Mouse (Mus musculus): ENCODE measurements at regions not wholly inside any gene's neighbourhood (a gene's known extent, or its start where the extent isn't known, plus 50 kb on each side); places are given as distances from the start of the nearest gene placed in this dataset.

DNA sequence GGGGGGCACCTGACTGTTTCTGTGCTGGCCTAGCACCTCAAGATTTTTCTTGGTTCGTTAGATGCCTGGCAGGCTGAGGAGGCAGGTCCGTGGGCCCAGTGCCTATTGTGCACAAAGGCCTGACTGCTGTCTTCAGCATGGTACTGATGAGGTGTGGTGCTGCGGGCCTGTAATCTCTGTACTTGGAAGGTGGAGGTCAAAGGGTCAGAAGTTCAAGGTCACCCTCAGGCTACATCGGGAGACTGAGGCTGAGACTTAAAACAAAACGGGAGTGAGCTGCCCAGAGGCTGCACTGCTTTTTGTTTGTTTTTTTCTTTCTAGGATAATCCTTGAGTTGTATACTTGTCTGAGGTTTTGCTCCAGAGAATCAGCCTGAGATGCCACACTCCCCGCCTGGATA is 234.4 kb downstream of the Sipa1l2 start:
- no peaks in the 10 kb centered on the region for H3K27me3 ChIP-seq (ENCODE audit: control insufficient read depth, insufficient read depth, low read length)
- intact Hi-C loops (cut with DNase I): loop anchor here (5.0 kb wide), 1 partner anchor 537 kb away; no protein-coding TSS in a partner anchor
- TF ChIP-seq POLR2A (IDR thresholded peaks at IDR 0.05; ENCODE audit: insufficient read depth, low read depth, low read length): no peak
- no peak for TF ChIP-seq EP300 (IDR thresholded peaks at IDR 0.05; ENCODE audit: insufficient read depth, low read depth, low read length)
- TF ChIP-seq CTCF (IDR thresholded peaks at IDR 0.05): no peak
- no peak overlapping the region for H3K9ac ChIP-seq (ENCODE audit: low read depth, low read length)
- no peak overlapping the region for H3K27ac ChIP-seq
- no peaks in the 10 kb centered on the region for H3K79me2 ChIP-seq (replicated peaks; ENCODE audit: control insufficient read depth, insufficient read depth, low read length)
- H3K4me1 ChIP-seq (ENCODE audit: control insufficient read depth, insufficient read depth, low read length): no peaks in the 10 kb centered on the region; the same call in 1 of the 2 replicates
- WGBS: 77% methylated on average over 6 of the region's 6 CpGs
- H3K4me3 ChIP-seq: no peak overlapping the region
- no peaks in the 10 kb centered on the region for H3K36me3 ChIP-seq (ENCODE audit: control insufficient read depth, insufficient read depth, low read length)
- no peak for DNase-seq

DNA sequence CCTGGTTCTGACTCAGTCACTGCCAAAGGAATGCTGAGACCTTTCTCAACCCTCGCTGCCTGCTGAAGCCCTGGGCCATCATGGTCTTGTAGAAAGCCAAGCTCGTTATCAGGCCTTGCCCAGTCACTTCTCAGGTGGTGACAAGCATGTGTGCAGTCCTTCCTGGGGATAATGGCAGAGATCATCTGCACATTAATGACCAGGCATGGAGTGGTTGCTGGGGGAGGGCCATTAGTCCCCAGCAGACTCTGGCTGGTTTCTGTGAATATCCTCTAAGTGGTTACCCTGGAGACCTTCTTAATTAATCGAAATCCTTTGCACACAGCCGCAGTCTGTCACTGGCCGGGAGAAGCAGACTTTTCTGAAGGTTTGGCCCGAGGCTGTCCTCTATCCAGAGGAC is 239.0 kb downstream of the Sipa1l2 start:
- no peak overlapping the region for H3K4me3 ChIP-seq
- H3K36me3 ChIP-seq (ENCODE audit: control insufficient read depth, insufficient read depth, low read length): no peaks in the 10 kb centered on the region
- H3K27me3 ChIP-seq (ENCODE audit: control insufficient read depth, insufficient read depth, low read length): no peaks in the 10 kb centered on the region
- H3K4me1 ChIP-seq (ENCODE audit: control insufficient read depth, insufficient read depth, low read length): peaks cover 13% of the 10 kb centered on the region
- H3K79me2 ChIP-seq (replicated peaks; ENCODE audit: control insufficient read depth, insufficient read depth, low read length): no peaks in the 10 kb centered on the region
- H3K9ac ChIP-seq (ENCODE audit: low read depth, low read length): no peak overlapping the region
- intact Hi-C loops (cut with DNase I): no loop called here
- TF ChIP-seq EP300 (IDR thresholded peaks at IDR 0.05; ENCODE audit: insufficient read depth, low read depth, low read length) (peak; percentile 69; the same call in 1 of the 2 replicates), POLR2A (IDR thresholded peaks at IDR 0.05; ENCODE audit: insufficient read depth, low read depth, low read length) (no peak)
- no peak overlapping the region for H3K27ac ChIP-seq
- DNase-seq: peak in 1 of 2 experiments; percentile 34
- 57% methylated on average over 6 of the region's 6 CpGs for WGBS

GRCm38 (mm10) chr8:125328650-125329049 is 241.0 kb downstream of the Sipa1l2 start:
- Histone ChIP-seq H3K36me3 (ENCODE audit: control insufficient read depth, insufficient read depth, low read length) (no peaks in the 10 kb centered on the region), H3K27ac (peak overlapping the region; percentile 16), H3K27me3 (ENCODE audit: control insufficient read depth, insufficient read depth, low read length) (no peaks in the 10 kb centered on the region), H3K79me2 (replicated peaks; ENCODE audit: control insufficient read depth, insufficient read depth, low read length) (no peaks in the 10 kb centered on the region), H3K4me3 (no peak overlapping the region), H3K9ac (ENCODE audit: low read depth, low read length) (no peak overlapping the region), H3K4me1 (ENCODE audit: control insufficient read depth, insufficient read depth, low read length) (peaks cover 13% of the 10 kb centered on the region)
- no peak for TF ChIP-seq EP300 (IDR thresholded peaks at IDR 0.05; ENCODE audit: insufficient read depth, low read depth, low read length)
- no peak for TF ChIP-seq POLR2A (IDR thresholded peaks at IDR 0.05; ENCODE audit: insufficient read depth, low read depth, low read length)
- no peak for TF ChIP-seq CTCF (IDR thresholded peaks at IDR 0.05)
- intact Hi-C loops (cut with DNase I): loop anchor here (2.0 to 10.0 kb wide), 2 partner anchors 20 to 336 kb away; partner anchors contain the start of gene Map10
- WGBS: 58% methylated on average over 4 of the region's 4 CpGs
- DNase-seq: no peak

- no peaks in the 10 kb centered on the region for H3K79me2 ChIP-seq (replicated peaks; ENCODE audit: control insufficient read depth, insufficient read depth, low read length)
- H3K4me3 ChIP-seq: peak overlapping the region; percentile 25
- H3K9ac ChIP-seq (ENCODE audit: low read depth, low read length): peak overlapping the region; percentile 26; the same call in 1 of the 2 replicates
Observed at GRCm38 (mm10) chr8:125327551-125328262, 241.9 kb downstream of the Sipa1l2 start.

GRCm38 (mm10) chr8:125327006-125327405 is 242.6 kb downstream of the Sipa1l2 start:
- no peak overlapping the region for H3K9ac ChIP-seq (ENCODE audit: low read depth, low read length)
- intact Hi-C loops (cut with DNase I): loop anchor here (10.0 kb wide), 1 partner anchor 338 kb away; the partner anchor contains the start of gene Map10
- 44% methylated on average over 6 of the region's 6 CpGs for WGBS
- TF ChIP-seq EP300 (IDR thresholded peaks at IDR 0.05; ENCODE audit: insufficient read depth, low read depth, low read length): 0 out of 2 replicates have a peak, but pooled peaks have one; percentile 9
- no peak for TF ChIP-seq CTCF (IDR thresholded peaks at IDR 0.05)
- H3K36me3 ChIP-seq (ENCODE audit: control insufficient read depth, insufficient read depth, low read length): no peaks in the 10 kb centered on the region
- no peaks in the 10 kb centered on the region for H3K79me2 ChIP-seq (replicated peaks; ENCODE audit: control insufficient read depth, insufficient read depth, low read length)
- no peak overlapping the region for H3K4me3 ChIP-seq
- peak overlapping the region; percentile 72 for H3K27ac ChIP-seq
- DNase-seq: peak in 1 of 2 experiments; percentile 33
- H3K4me1 ChIP-seq (ENCODE audit: control insufficient read depth, insufficient read depth, low read length): peaks cover 13% of the 10 kb centered on the region
- H3K27me3 ChIP-seq (ENCODE audit: control insufficient read depth, insufficient read depth, low read length): no peaks in the 10 kb centered on the region

More at GRCm38 (mm10) chr8:125327551-125328262, 241.9 kb downstream of the Sipa1l2 start:
- Histone ChIP-seq H3K4me1 (ENCODE audit: control insufficient read depth, insufficient read depth, low read length) (peaks cover 13% of the 10 kb centered on the region), H3K27ac (peak overlapping the region; percentile 72), H3K27me3 (ENCODE audit: control insufficient read depth, insufficient read depth, low read length) (no peaks in the 10 kb centered on the region), H3K36me3 (ENCODE audit: control insufficient read depth, insufficient read depth, low read length) (no peaks in the 10 kb centered on the region)
- DNase-seq: peak; percentile 60
- 33% methylated on average over 13 of the region's 13 CpGs for WGBS
- intact Hi-C loops (cut with DNase I): loop anchor here (2.0 to 10.0 kb wide), 2 partner anchors 21 to 337 kb away; partner anchors contain the start of gene Map10
- TF ChIP-seq EP300 (IDR thresholded peaks at IDR 0.05; ENCODE audit: insufficient read depth, low read depth, low read length) (no peak), CTCF (IDR thresholded peaks at IDR 0.05) (no peak), POLR2A (IDR thresholded peaks at IDR 0.05; ENCODE audit: insufficient read depth, low read depth, low read length) (no peak)

DNA sequence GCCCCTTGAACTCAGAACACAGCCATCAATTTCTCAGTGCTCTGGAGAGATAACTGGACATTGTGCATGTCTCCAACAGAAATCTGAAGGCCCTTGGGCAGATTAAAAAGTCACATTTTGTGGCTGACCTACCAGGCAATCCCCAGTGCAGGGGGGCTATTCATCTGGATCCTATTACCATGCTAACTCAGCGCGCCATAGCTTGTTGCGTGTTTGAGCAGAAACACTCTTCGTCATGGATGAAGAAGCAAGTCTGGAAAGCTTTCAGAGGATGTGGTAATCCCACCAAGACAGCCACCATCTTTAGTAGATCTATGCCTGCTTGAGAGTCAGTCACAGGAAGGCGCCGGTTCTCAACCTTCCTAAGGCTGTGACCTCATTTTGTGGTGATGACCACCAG is 243.9 kb downstream of the Sipa1l2 start:
- DNase-seq: no peak
- 97% methylated on average over 6 of the region's 6 CpGs for WGBS
- no peaks in the 10 kb centered on the region for H3K36me3 ChIP-seq (ENCODE audit: control insufficient read depth, insufficient read depth, low read length)
- H3K9ac ChIP-seq (ENCODE audit: low read depth, low read length): no peak overlapping the region
- TF ChIP-seq EP300 (IDR thresholded peaks at IDR 0.05; ENCODE audit: insufficient read depth, low read depth, low read length) (no peak), CTCF (IDR thresholded peaks at IDR 0.05) (no peak), POLR2A (IDR thresholded peaks at IDR 0.05; ENCODE audit: insufficient read depth, low read depth, low read length) (no peak)
- no peak overlapping the region for H3K27ac ChIP-seq
- no peak overlapping the region for H3K4me3 ChIP-seq
- H3K79me2 ChIP-seq (replicated peaks; ENCODE audit: control insufficient read depth, insufficient read depth, low read length): no peaks in the 10 kb centered on the region
- peaks cover 13% of the 10 kb centered on the region for H3K4me1 ChIP-seq (ENCODE audit: control insufficient read depth, insufficient read depth, low read length)
- intact Hi-C loops (cut with DNase I): loop anchor here (10.0 kb wide), 1 partner anchor 339 kb away; the partner anchor contains the start of gene Map10
- H3K27me3 ChIP-seq (ENCODE audit: control insufficient read depth, insufficient read depth, low read length): no peaks in the 10 kb centered on the region
